Mouse (Mus musculus) right cerebral cortex, adult 2 months (tissue): ENCODE measurements around the gene Six5.
A peak's percentile ranks its signal among the peaks of the same experiment; 100 is the strongest.

Experiments
- DNase-seq, 2 experiments: peaks; one replicate each; pipeline ENCODE4 v3.0.0; 2021 to 2022; ENCODE audit warnings: low spot score in 2 of 2

Six5 gene

DNA sequence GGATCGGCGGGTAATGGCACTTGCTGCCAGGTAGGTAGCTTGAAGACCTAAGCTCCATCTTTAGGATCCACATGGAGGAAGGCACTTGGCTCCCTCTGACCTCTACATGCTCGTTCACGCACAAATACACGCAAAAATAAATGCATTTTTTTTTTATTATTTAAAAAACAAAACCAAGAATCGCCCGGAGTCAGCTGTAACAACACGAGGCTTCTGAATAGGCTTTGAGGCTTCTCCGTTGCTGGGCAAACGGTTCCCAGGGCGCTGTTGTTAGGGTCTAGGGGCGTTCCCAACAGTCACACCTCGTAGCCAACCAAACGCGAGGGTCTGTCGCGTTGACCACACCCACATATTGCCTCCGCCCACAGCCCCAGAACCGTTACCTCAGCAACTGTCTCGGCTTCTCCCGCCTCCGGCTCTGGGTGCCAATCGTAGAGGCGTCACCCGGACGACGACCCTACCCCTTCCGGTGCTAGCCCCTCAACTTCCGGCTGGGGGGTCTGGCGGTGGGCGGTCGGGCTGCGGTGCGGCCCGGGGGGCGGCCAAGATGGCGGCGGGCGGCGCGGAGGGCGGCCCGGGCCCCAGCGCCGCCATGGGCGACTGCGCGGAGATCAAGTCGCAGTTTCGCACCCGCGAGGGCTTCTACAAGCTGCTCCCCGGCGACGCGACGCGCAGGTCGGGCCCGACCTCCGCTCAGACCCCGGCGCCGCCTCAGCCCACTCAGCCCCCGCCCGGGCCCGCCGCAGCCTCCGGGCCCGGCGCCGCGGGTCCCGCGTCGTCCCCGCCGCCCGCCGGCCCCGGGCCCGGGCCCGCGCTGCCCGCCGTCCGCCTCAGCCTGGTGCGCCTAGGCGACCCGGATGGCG is 18.4 kb upstream of the Six5 start, which contains the start of gene Dmwd:
Gene Dmwd (plus strand): TSS at position 505 of the 863 bp plus-strand sequence.
- peak; percentile 96 to 97 for DNase-seq

DNA sequence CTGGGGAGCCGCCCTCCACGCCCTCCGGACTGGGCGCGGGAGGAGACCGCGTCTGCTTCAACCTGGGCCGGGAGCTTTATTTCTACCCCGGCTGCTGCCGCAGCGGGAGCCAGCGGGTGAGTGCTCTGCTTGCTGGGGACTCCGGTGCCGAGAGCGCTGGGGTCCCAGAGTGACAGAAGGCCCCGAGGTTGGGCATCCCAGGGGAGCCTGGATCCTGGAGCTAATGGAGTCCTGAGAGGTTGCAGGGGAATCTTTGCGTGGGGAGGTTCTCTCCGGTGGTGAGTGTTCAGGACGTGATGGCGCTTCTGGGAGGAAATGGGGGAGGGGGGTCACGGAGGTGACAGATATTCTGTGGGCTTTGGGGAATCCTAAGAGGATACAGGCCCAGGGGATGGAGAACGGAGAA is 17.8 kb upstream of the Six5 start:
- DNase-seq = no peak

DNA sequence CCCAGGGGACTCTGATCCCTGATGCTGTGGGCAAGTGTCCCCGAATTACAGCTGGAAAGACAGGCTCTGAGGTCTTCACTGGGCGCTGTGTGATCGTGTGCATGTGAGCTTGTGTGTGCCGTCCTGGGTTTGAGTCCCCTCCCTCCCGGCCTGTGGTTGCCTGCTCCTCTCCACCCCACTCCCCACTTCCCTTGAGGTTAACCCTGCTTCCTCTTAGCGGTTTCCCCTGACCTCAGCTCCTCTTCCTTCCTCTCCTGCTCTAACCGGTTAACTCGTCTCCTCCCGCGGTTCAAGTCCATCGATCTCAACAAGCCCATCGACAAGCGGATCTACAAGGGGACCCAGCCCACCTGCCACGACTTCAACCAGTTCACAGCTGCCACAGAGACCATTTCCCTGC is 16.6 kb upstream of the Six5 start:
- DNase-seq = no peak

DNA sequence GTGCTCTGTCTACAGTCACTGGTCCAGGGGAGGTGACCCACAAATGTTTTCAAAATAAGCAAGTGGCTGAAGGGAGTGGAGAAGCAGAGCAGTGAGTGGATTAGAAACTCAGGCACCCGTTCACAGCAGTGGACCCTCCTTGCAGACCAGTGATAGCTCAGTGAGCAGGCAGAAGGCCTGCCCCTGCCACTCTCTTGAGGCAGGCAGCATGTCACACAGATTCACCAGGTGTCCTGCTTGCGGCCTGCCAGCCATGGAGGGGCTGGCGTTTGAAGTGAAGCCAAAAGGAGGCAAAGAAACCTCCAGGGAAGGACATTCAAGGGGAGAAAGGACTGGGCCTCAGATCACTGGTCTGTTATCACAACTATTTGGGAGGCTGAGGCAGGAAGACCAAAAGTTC is 15.7 kb upstream of the Six5 start:
- DNase-seq = no peak

DNA sequence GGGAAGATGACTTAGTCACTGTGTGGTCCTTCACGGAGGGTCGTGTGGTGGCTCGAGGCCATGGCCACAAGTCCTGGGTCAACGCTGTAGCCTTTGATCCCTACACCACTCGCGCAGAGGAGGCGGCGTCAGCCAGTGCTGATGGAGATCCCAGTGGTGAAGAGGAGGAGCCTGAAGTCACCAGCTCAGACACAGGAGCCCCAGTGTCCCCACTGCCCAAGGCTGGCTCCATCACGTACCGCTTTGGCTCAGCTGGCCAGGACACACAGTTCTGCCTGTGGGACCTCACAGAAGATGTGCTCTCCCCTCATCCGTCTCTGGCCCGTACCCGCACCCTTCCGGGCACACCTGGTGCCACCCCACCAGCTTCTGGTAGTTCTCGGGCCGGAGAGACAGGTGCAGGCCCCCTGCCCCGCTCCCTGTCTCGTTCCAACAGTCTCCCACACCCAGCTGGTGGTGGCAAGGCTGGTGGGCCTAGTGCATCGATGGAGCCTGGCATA is 13.9 kb upstream of the Six5 start:
- no peak for DNase-seq

DNA sequence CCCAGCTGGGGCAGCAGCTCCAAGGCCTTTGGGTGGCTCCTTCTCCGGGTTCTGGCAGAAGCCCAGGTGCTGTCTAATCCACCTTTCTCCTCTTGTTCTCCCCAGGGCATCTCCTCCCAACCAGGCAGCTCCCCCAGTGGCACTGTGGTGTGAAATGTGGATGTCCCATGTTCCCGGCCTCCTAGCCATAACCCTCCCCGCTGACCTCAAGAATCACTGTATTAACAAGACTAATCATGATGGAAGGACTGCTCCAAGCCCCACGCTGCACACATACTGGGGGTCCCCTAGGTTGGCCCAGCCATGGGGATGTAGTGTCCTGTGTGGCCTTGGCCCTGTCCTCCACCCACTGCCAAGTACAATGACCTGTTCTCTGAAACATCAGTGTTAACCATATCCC is 12.2 kb upstream of the Six5 start:
- no peak for DNase-seq

DNA sequence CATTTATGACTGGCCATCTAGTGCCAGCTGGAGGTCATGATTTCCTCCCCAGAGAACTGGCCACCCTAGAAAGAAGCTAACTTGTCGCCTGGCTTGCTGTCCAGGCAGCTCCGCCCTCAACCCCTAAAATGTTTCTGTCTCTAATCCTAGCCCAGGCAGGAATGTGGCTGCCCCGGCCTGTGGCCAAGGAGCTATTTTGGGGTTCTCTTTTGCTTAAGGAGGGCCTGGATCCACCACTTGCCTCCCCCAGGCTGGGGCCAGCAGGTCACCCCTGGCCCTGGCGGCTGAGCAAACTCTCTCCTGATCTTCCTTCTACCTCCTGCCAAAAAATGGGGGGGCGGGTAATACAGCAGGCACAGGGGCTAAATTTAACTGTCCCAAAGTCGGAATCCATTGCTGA is 11.3 kb upstream of the Six5 start:
- DNase-seq = no peak

DNA sequence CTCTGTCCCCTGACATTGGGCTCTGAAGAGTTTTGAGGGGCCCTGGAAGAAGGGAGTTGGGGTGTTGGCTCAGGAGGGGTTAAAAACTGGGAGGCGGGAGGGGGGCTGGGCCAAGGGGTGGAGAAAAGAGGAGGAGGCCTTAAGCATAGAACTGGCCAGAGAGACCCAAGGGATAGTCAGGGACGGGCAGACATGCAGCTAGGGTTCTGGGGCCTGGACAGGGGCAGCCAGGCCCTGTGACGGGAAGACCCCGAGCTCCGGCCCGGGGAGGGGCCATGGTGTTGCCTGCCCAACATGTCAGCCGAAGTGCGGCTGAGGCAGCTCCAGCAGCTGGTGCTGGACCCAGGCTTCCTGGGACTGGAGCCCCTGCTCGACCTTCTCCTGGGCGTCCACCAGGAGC is 10.7 kb upstream of the Six5 start, which contains the start of gene Dmpk:
Gene Dmpk (plus strand): TSS at position 149 of the 400 bp plus-strand sequence.
- DNase-seq = no peak

DNA sequence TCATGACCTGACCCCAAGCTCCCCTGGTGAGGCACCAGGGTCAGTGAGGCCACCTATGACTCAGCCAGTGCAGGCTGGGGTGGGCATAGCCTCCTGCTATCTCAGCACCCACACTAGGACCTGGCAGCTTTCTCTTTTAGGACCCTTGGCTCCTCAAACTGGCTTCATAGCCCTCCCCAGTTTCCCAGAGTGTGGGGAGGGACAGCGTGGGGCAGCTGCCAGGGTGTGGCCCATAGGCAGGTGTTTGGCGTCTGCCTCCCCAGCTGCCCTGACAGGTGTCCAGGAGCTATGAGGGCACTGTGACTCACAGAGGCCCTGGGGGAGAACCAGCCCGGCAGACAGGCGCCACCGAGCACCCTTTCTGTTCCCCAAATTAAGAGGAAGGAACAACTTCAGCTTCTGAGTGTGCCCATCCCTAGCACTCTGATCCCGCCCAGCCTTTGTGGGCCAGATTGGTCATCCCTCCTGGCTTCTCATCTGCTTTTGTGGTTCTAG is 10.1 kb upstream of the Six5 start:
- DNase-seq = no peak

DNA sequence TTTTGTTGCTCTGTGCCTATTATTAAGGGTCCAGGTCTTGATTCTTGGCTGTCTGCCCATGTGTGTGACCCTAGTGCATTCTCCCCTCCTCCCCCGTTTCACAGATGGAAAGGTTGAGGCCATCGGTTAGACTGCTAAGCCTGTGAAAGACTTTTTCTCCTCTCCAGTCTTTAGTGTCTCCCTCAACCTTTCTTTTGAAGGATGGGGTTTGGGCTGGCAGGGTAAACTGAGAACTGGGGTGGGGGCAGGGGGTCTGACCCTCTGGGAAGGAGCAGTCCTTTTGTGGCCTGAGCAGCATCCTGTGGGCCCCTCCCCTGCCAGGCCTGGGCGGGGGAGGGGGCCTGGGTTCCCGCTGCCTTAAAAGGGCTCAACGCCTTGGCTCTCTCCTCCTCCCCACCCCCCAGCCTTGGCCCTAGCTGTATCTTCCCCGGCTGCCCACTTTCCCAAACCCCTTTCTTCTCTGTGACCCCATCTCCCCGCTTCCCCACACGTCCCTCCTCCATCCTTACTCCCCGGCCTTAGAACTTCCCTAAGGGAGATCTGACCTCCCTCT is 9.4 kb upstream of the Six5 start:
- DNase-seq = no peak

DNA sequence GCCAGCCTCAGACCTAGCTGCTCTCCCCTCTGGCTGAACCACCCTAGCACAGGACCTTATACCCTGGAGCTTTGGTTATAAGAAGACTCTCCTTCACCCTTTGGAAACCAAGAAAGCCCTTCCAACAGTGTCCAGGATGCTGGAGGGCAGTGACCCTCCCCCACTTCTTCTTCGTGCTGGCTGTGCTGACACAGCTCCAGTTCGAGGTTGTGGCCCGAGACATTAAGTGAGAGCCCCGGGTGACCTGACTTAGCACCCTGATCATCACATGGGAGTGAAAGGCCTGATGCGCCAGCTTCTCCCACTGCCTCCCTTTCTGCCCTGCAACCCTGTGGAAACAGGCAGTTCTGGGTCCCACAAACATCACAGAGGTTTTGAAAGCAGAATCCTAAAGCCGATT is 8.9 kb upstream of the Six5 start:
- no peak for DNase-seq

DNA sequence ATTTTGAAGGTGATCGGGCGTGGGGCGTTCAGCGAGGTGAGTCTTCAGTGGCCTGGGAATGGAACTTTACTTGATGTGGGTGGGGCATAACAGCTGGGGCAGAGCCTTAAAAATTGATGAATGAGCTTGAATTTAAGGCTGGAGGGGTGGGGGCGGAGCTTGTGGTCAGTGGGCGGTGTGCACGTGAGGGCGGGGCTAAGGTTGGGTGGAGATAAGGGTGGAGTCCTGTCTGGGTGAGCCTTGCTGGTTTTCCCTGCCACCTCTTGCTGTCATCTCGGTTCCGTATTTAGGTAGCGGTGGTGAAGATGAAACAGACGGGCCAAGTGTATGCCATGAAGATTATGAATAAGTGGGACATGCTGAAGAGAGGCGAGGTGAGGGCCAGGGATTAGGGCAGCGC is 8.4 kb upstream of the Six5 start:
- no peak for DNase-seq

DNA sequence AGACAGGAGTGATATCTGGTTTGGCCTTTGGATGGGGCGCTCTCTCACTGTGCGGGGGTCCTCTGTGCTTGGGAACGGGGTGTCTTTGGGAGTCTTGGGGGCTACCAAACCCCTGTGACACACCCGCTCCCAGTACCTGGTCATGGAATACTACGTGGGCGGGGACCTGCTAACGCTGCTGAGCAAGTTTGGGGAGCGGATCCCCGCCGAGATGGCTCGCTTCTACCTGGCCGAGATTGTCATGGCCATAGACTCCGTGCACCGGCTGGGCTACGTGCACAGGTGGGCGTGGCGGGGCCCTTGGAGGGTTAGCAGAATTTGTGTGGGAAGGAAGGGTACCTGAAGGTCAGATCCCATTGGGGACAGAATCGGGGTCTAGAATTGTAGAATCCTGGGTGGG is 7.6 kb upstream of the Six5 start:
- DNase-seq = no peak

DNA sequence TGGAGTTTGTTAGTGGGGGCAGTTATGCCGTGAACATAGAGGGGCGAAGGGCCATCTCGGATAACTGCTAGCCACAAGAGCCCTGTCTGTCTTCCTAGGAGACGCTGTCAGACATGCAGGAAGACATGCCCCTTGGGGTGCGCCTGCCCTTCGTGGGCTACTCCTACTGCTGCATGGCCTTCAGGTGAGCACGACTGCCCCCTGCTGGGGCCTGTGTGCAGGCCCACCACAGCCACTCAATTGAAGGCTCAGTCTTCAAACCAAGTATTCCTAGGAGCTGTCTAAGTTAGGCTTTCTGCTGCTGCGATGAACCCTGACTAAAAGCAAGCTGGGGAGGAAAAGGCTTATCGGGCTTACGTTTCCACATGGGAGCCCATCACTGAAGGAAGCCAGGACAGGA is 5.6 kb upstream of the Six5 start:
- DNase-seq = peak in 1 of 2 experiments; percentile 59

DNA sequence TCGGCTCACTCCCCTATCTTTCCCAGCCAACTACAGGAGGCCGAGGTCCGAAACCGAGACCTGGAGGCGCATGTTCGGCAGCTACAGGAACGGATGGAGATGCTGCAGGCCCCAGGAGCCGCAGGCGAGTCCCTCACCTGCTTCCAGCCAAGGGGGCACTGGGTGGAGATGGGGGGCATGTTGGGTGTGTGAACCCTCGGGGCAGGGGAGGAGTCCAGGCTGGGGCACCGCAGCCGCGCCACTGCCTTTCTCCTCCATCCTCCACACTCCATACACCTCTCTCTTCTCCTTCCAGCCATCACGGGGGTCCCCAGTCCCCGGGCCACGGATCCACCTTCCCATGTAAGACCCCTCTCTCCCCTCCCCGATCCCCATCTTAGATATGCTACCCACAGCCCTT is 2.5 kb upstream of the Six5 start:
- DNase-seq = no peak

DNA sequence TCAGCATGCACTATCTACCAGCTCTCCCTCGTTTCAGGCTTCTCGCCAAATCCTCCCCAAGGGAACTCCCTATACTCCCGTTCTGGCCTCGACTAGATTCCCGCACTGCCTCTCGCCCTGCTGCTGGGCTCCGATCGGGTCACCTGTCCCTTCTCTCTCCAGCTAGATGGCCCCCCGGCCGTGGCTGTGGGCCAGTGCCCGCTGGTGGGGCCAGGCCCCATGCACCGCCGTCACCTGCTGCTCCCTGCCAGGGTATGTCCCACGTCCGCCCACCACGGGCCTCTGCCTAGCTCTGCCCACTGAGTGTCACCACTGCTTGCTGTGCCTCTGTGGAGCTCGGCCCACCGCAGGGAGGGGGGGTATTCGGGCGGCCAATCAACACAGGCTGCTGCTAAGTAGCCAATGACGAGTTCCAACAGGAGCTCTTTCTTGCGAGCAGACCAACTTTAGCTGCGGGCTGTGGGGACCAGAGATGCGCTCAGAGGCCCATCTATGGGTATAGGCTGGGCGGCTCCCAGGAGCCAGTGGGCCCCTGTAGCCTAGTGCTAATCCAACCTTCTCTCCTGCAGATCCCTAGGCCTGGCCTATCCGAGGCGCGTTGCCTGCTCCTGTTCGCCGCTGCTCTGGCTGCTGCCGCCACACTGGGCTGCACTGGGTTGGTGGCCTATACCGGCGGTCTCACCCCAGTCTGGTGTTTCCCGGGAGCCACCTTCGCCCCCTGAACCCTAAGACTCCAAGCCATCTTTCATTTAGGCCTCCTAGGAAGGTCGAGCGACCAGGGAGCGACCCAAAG is 1.8 kb upstream of the Six5 start:
- DNase-seq = peak in 1 of 2 experiments; percentile 25

DNA sequence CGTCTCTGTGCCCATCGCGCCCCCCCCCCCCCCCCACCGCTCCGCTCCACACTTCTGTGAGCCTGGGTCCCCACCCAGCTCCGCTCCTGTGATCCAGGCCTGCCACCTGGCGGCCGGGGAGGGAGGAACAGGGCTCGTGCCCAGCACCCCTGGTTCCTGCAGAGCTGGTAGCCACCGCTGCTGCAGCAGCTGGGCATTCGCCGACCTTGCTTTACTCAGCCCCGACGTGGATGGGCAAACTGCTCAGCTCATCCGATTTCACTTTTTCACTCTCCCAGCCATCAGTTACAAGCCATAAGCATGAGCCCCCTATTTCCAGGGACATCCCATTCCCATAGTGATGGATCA is 1.2 kb upstream of the Six5 start:
- DNase-seq = peak; percentile 66 to 74

DNA sequence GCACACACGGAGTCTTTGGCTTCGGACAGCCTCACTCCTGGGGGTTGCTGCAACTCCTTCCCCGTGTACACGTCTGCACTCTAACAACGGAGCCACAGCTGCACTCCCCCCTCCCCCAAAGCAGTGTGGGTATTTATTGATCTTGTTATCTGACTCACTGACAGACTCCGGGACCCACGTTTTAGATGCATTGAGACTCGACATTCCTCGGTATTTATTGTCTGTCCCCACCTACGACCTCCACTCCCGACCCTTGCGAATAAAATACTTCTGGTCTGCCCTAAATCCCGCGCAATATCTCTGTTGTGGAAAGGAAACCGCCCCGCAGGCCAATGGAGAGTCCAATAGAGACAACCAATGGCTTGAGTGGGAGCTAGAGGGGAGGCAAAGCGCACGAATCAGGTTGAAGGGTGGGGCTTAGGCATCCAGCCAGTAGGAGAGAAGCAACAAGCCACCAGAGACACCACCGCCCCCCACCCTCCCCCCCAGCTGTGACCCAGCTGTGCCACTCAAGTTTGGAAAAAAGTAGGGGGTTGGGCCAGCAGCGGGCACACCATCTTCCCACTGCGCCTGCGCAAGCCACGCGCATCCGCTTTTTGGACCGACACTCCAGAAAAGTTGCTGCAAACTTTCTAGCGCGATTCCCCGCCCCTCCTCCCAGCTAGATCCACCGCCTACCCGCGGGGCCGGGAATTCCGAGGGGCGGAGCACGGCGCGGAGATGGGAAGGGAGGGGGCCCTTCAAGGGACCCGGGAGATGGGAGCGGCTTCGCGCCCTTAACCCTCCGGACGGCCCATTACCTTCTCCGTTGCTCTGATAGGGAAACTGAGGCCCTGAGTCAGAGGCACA is 633 bp upstream of the Six5 start:
- peak; percentile 74 to 76 for DNase-seq

DNA sequence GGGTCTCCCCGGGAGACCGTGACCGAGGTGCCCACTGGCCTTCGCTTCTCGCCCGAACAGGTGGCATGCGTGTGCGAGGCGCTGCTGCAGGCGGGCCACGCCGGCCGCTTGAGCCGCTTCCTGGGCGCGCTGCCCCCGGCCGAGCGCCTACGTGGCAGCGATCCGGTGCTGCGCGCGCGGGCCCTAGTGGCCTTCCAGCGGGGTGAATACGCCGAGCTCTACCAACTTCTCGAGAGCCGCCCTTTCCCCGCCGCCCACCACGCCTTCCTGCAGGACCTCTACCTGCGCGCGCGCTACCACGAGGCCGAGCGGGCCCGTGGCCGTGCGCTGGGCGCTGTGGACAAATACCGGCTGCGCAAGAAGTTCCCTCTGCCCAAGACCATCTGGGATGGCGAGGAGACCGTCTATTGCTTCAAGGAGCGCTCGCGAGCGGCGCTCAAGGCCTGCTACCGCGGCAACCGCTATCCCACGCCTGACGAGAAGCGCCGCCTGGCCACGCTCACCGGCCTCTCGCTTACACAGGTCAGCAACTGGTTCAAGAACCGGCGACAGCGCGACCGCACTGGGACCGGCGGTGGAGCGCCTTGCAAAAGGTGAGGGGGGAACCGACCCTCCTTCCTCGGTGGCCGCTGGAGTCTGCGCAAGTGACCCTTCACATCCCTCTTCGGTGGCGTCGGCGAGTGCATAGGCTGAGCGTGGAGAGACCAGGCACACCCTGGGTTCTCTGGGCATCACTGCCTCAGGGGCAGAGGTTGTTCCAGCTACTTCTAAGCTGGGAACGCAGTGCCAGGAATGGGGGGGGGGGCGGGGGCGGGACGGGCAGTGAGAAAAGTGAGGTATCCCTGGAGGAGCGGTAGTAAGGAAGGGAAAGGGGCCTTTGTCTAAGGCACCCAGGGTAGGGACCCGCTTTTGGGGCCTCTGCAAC is 694 bp downstream of the Six5 start:
- peak in 1 of 2 experiments; percentile 34 for DNase-seq

DNA sequence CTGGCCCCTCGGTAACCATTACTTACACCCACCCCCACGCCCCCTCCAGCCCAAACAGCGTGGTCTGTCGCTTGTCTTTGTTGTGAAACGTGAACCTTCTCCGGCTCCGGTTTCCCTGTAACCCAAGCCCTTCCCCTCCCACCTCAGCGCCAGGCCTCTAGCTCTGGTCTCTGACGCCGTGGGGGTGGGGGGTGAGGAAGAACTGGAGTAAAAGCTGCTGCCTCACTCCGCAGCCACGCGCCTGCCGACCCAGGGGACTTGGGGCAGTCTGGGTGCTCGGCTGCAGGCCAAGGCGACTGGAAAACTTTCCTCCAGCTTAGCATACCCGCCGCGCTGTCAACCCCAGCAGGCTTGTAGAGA is 1.3 kb downstream of the Six5 start:
- no peak for DNase-seq
